Mouse (Mus musculus) liver, embryonic 14.5 days (tissue): ENCODE results near the gene Tns1. TPM values are rescaled to one million over a fixed set of nuclear protein-coding genes. Genes with fewer than 3 reads are reported as not detected.
A peak's percentile ranks its signal among the peaks of the same experiment; 100 is the strongest.

Experiments
- ATAC-seq: fragments of 200-750 bp; cut with Nextera tagmentation; 2 replicates; pipeline ENCODE4 v1.8.0; 2017; ENCODE audit warnings: moderate number of reproducible peaks, mild to moderate bottlenecking, moderate library complexity; ENCODE audit not compliant: insufficient read depth
- DNase-seq, 3 experiments: peaks; one replicate each; pipeline ENCODE4 v3.0.0-alpha.2; 2012 to 2013; ENCODE audit warnings: low read depth in 3 of 3, low spot score in 3 of 3
- H3K27ac ChIP-seq: fragments of 300-500 bp; sonication (generic); 2 replicates; pipeline ENCODE4 v1.5.1; 2014; ENCODE audit warnings: moderate library complexity, mild to moderate bottlenecking, control low read depth, inconsistent platforms
- H3K27me3 ChIP-seq: fragments of 300-500 bp; sonication (generic); 2 replicates; pipeline ENCODE4 v1.6.1; 2014; ENCODE audit warnings: mild to moderate bottlenecking, low read length, moderate library complexity; ENCODE audit not compliant: control insufficient read depth, insufficient read depth
- H3K36me3 ChIP-seq: fragments of 300-500 bp; sonication (generic); replicated peaks from 2 replicates; pipeline ENCODE4 v1.6.1; 2014; ENCODE audit warnings: low read depth; ENCODE audit not compliant: control insufficient read depth, insufficient read depth
- H3K4me1 ChIP-seq, 2 experiments: fragments of 200-500 bp in 1 of 2; fragments of 300-500 bp in 1 of 2; sonication (generic) in 1 of 2; replicated peaks; 2 replicates each; pipeline ENCODE4 v1.6.1; 2012 to 2014; ENCODE audit warnings: antibody characterized with exemption in 1 of 2, inconsistent platforms in 1 of 2, low read length in 1 of 2; ENCODE audit not compliant: control insufficient read depth in 2 of 2, insufficient read depth in 2 of 2
- H3K4me2 ChIP-seq: fragments of 300-500 bp; sonication (generic); 2 replicates; pipeline ENCODE4 v1.6.1; 2014; ENCODE audit warnings: low read depth, mild to moderate bottlenecking, control low read depth, moderate library complexity
- H3K4me3 ChIP-seq, 2 experiments: fragments of 200-500 bp in 1 of 2; fragments of 300-500 bp in 1 of 2; sonication (generic) in 1 of 2; 2 replicates each; pipeline ENCODE4 v1.5.1; 2012 to 2014; ENCODE audit warnings: low read depth in 2 of 2, low read length in 2 of 2, mild to moderate bottlenecking in 2 of 2, control low read depth in 1 of 2, inconsistent platforms in 1 of 2, moderate library complexity in 1 of 2; ENCODE audit not compliant: insufficient read depth in 1 of 2
- H3K9ac ChIP-seq: fragments of 300-500 bp; sonication (generic); replicated peaks from 2 replicates; pipeline ENCODE4 v1.6.1; 2014; ENCODE audit warnings: mild to moderate bottlenecking, control low read depth, moderate library complexity
- H3K9me3 ChIP-seq: fragments of 300-500 bp; sonication (generic); 2 replicates; pipeline ENCODE4 v1.6.1; 2016; ENCODE audit warnings: low read length, mixed read lengths; ENCODE audit not compliant: control insufficient read depth
- CTCF ChIP-seq: IDR thresholded peaks from 2 replicates; pipeline ENCODE4 v1.5.1; 2016; ENCODE audit warnings: antibody characterized with exemption, low read depth, control low read depth
- EP300 ChIP-seq: IDR thresholded peaks from 2 replicates; pipeline ENCODE4 v1.6.1; 2016; ENCODE audit warnings: antibody characterized with exemption, low read depth
- WGBS: fragments of 180-500 bp; shearing (Covaris S2); extraction: QIAGEN DNeasy Blood & Tissue Kit; methylation state at CpG from one replicate; pipeline ENCODE4 v1.1.7; 2014; ENCODE audit not compliant: insufficient replicate concordance; 5-methylcytosine and 5-hydroxymethylcytosine counted together
- polyA plus RNA-seq, 2 experiments: library from polyadenylated mRNA; depleted of rRNA in 1 of 2; stranded (reverse) in 1 of 2; unstranded in 1 of 2; fragments of >200 nt; fragmentation: Nextera tagmentation in 1 of 2; extraction: Ambion mirVana in 1 of 2; gene quantifications; 2 replicates each; pipeline versions ENCODE4 v1.2.1 to v1.2.3; 2012 to 2014

Gene Tns1
- polyA plus RNA-seq, 2 experiments = 7.2 to 15.7 TPM

- no peaks in the 10 kb centered on the region for H3K36me3 ChIP-seq
- ATAC-seq (peak; percentile 29; the same call in 1 of the 2 replicates), DNase-seq (no peak)
- H3K9ac ChIP-seq = peak overlapping the region; percentile 18; the same call in 1 of the 2 replicates
- no peak overlapping the region for H3K27ac ChIP-seq
- peak overlapping the region; percentile 50 for H3K4me2 ChIP-seq
- H3K9me3 ChIP-seq = no peaks in the 10 kb centered on the region
- no peak overlapping the region for H3K4me3 ChIP-seq
- 14% methylated on average over 8 of the region's 8 CpGs for WGBS
- H3K4me1 ChIP-seq = peaks cover 26 to 40% of the 10 kb centered on the region in 2 experiments
- H3K27me3 ChIP-seq = peaks cover 6% of the 10 kb centered on the region
- TF ChIP-seq EP300 (no peak), CTCF (no peak)
Observed at GRCm38 (mm10) chr1:74041692-74042091, 82.6 kb downstream of the Tns1 start.

- DNase-seq = no peak
- peak; percentile 62 for TF ChIP-seq EP300
- TF ChIP-seq CTCF = no peak
Observed at GRCm38 (mm10) chr1:74041178-74041577, 83.1 kb downstream of the Tns1 start.

GRCm38 (mm10) chr1:74036560-74037390 is 87.5 kb downstream of the Tns1 start:
- Histone ChIP-seq H3K27ac (no peak overlapping the region), H3K9ac (0 out of 2 replicates have a peak overlapping the region, but pooled peaks have one; percentile 23), H3K4me1 (peaks cover 3 to 15% of the 10 kb centered on the region in 2 experiments), H3K4me3 (peak overlapping the region; percentile 43 to 47), H3K4me2 (peak overlapping the region; percentile 56), H3K27me3 (peaks cover 19% of the 10 kb centered on the region), H3K9me3 (no peaks in the 10 kb centered on the region), H3K36me3 (no peaks in the 10 kb centered on the region)
- DNase-seq = no peak
- ATAC-seq = peak; percentile 44
- TF ChIP-seq EP300 (no peak), CTCF (peak; percentile 63)
- 2% methylated on average over 40 of the region's 40 CpGs for WGBS

More at GRCm38 (mm10) chr1:74041178-74041577, 83.1 kb downstream of the Tns1 start:
- Histone ChIP-seq H3K4me3 (no peak overlapping the region), H3K27me3 (peaks cover 11% of the 10 kb centered on the region), H3K9ac (no peak overlapping the region), H3K36me3 (no peaks in the 10 kb centered on the region), H3K9me3 (no peaks in the 10 kb centered on the region), H3K4me1 (peaks cover 26 to 40% of the 10 kb centered on the region in 2 experiments), H3K27ac (no peak overlapping the region), H3K4me2 (peak overlapping the region; percentile 50)
- peak; percentile 74 for ATAC-seq
- WGBS = 27% methylated on average over 7 of the region's 7 CpGs

- no peak for ATAC-seq
- H3K27me3 ChIP-seq = peaks cover 19% of the 10 kb centered on the region
- no peak for TF ChIP-seq EP300
- no peak for TF ChIP-seq CTCF
Observed at GRCm38 (mm10) chr1:74035912-74036489, 88.2 kb downstream of the Tns1 start.

GRCm38 (mm10) chr1:74035487-74035886 is 88.8 kb downstream of the Tns1 start:
- H3K4me2 ChIP-seq = no peak overlapping the region
- no peak for ATAC-seq
- H3K4me1 ChIP-seq = peaks cover 0 to 4% of the 10 kb centered on the region in 2 experiments; a peak in 2 of 4 replicates
- peaks cover 19% of the 10 kb centered on the region for H3K27me3 ChIP-seq
- H3K36me3 ChIP-seq = no peaks in the 10 kb centered on the region
- no peaks in the 10 kb centered on the region for H3K9me3 ChIP-seq
- no peak overlapping the region for H3K27ac ChIP-seq
- no peak overlapping the region for H3K4me3 ChIP-seq
- DNase-seq = no peak
- no peak for TF ChIP-seq EP300
- no peak for TF ChIP-seq CTCF
- H3K9ac ChIP-seq = no peak overlapping the region
- WGBS = 44% methylated on average over 4 of the region's 4 CpGs

More at GRCm38 (mm10) chr1:74035912-74036489, 88.2 kb downstream of the Tns1 start:
- Histone ChIP-seq H3K4me1 (peaks cover 0 to 9% of the 10 kb centered on the region in 2 experiments; a peak in 2 of 4 replicates), H3K9me3 (no peaks in the 10 kb centered on the region), H3K4me3 (peak overlapping the region in 1 of 2 experiments; percentile 47; a peak in 3 of 4 replicates), H3K27ac (no peak overlapping the region), H3K9ac (no peak overlapping the region), H3K4me2 (peak overlapping the region; percentile 56), H3K36me3 (no peaks in the 10 kb centered on the region)
- 35% methylated on average over 3 of the region's 3 CpGs for WGBS
- no peak for DNase-seq
